Comparison of ENCODE assay signal across 9 mouse cellular contexts in genomic region chr6:120981537-120981936, GRCm38 (mm10).
DNase-seq lines count a peak whose midpoint lies in the region; ATAC-seq lines count a peak whose summit lies in the region.
"Had no signal": no experiment of that assay in that cellular context is flagged by ENCODE, and none has a peak within 500 bp of the region (broad histone marks: within the 10 kb centered on the region; RNA-seq: fewer than 3 reads in every experiment).

No protein-coding gene starts in this region.

- no peaks in the 10 kb centered on the region for H3K27me3 ChIP-seq in heart, embryonic 15.5 days
- H3K27me3 ChIP-seq in heart, embryonic 11.5 days (ENCODE audit: control insufficient read depth, insufficient read depth, low read length), result no peaks in the 10 kb centered on the region
- H3K27me3 ChIP-seq in limb, embryonic 10.5 days (ENCODE audit: low read depth, poor library complexity, severe bottlenecking), result no peaks in the 10 kb centered on the region
- H3K27me3 ChIP-seq in forebrain, embryonic 14.5 days (replicated peaks; ENCODE audit: control insufficient read depth, insufficient read depth, low read length), result no peaks in the 10 kb centered on the region
- H3K27me3 ChIP-seq: neural tube, embryonic 13.5 days had no signal

- no peak overlapping the region for H3K4me3 ChIP-seq in heart, embryonic 15.5 days
- H3K4me3 ChIP-seq in heart, embryonic 11.5 days (ENCODE audit: low read depth, low read length), result no peak overlapping the region
- no peak overlapping the region for H3K4me3 ChIP-seq in limb, embryonic 10.5 days
- H3K4me3 ChIP-seq in forebrain, embryonic 14.5 days (ENCODE audit: low read depth, low read length), result no peak overlapping the region
- H3K4me3 ChIP-seq: neural tube, embryonic 13.5 days had no signal

- H3K4me1 ChIP-seq in heart, embryonic 15.5 days (replicated peaks), result peaks cover 29% of the 10 kb centered on the region
- H3K4me1 ChIP-seq in heart, embryonic 11.5 days (ENCODE audit: control insufficient read depth, insufficient read depth, low read length), result peaks cover 17% of the 10 kb centered on the region
- H3K4me1 ChIP-seq in limb, embryonic 10.5 days, result peaks cover 21% of the 10 kb centered on the region
- no peaks in the 10 kb centered on the region for H3K4me1 ChIP-seq in forebrain, embryonic 14.5 days (ENCODE audit: control insufficient read depth, insufficient read depth, low read length)

- no peak overlapping the region for H3K9ac ChIP-seq in heart, embryonic 15.5 days
- H3K9ac ChIP-seq in heart, embryonic 11.5 days (ENCODE audit: low read depth, low read length), result no peak overlapping the region
- H3K9ac ChIP-seq in forebrain, embryonic 14.5 days (ENCODE audit: low read length), result no peak overlapping the region
- H3K9ac ChIP-seq: neural tube, embryonic 13.5 days had no signal

- H3K4me2 ChIP-seq in heart, embryonic 15.5 days, result no peak overlapping the region
- no peak overlapping the region for H3K4me2 ChIP-seq in heart, embryonic 11.5 days
- no peak overlapping the region for H3K4me2 ChIP-seq in forebrain, embryonic 14.5 days (ENCODE audit: low read length)
- H3K4me2 ChIP-seq: neural tube, embryonic 13.5 days had no signal

- no peak overlapping the region for H3K27ac ChIP-seq in heart, embryonic 15.5 days
- H3K27ac ChIP-seq in heart, embryonic 11.5 days (ENCODE audit: low read depth, low read length), result no peak overlapping the region
- no peak overlapping the region for H3K27ac ChIP-seq in limb, embryonic 10.5 days
- no peak overlapping the region for H3K27ac ChIP-seq in forebrain, embryonic 14.5 days (ENCODE audit: low read depth, low read length)
- H3K27ac ChIP-seq: neural tube, embryonic 13.5 days had no signal

- H3K9me3 ChIP-seq in heart, embryonic 15.5 days (replicated peaks), result no peaks in the 10 kb centered on the region
- H3K9me3 ChIP-seq in heart, embryonic 11.5 days (replicated peaks; ENCODE audit: control insufficient read depth, low read length), result no peaks in the 10 kb centered on the region
- no peaks in the 10 kb centered on the region for H3K9me3 ChIP-seq in limb, embryonic 10.5 days (replicated peaks)
- no peaks in the 10 kb centered on the region for H3K9me3 ChIP-seq in forebrain, embryonic 14.5 days (replicated peaks; ENCODE audit: control insufficient read depth, low read length)
- H3K9me3 ChIP-seq: neural tube, embryonic 13.5 days had no signal

- 57% methylated on average over 6 of the region's 6 CpGs for WGBS in heart, embryonic 15.5 days
- 66% methylated on average over 6 of the region's 6 CpGs for WGBS in heart, embryonic 11.5 days (ENCODE audit: insufficient replicate concordance)
- WGBS in limb, embryonic 10.5 days, result 70% methylated on average over 6 of the region's 6 CpGs
- 63% methylated on average over 6 of the region's 6 CpGs for whole genome bisulfite sequencing in forebrain, embryonic 14.5 days

- peaks cover 49% of the 10 kb centered on the region for H3K36me3 ChIP-seq in heart, embryonic 15.5 days
- H3K36me3 ChIP-seq in heart, embryonic 11.5 days (ENCODE audit: control insufficient read depth, insufficient read depth, low read length), result peaks cover 16% of the 10 kb centered on the region
- peaks cover 23% of the 10 kb centered on the region for H3K36me3 ChIP-seq in limb, embryonic 10.5 days
- H3K36me3 ChIP-seq in forebrain, embryonic 14.5 days (ENCODE audit: control insufficient read depth, insufficient read depth, low read length), result peaks cover 22% of the 10 kb centered on the region

- 0 out of 2 replicates have a peak, but pooled peaks have one; percentile 19 for ATAC-seq in heart, embryonic 15.5 days (replicated peaks; ENCODE audit: insufficient number of reproducible peaks, insufficient read depth, low FRiP score, low read depth)
- ATAC-seq in heart, embryonic 11.5 days (replicated peaks; ENCODE audit: insufficient number of reproducible peaks, low FRiP score, low TSS enrichment), result no peak
- no peak for ATAC-seq in forebrain, embryonic 14.5 days

- DNase-seq in 416B (ENCODE audit: low read depth), result peak; percentile 88
- DNase-seq in adrenal gland, postnatal 14 days, result peak; percentile 69
- peak; percentile 47 for DNase-seq in limb, embryonic 10.5 days (ENCODE audit: low spot score)
- DNase-seq in T-cell, adult 2 months (ENCODE audit: low spot score), result no peak
- DNase-seq in Muller cell, postnatal 12 days (ENCODE audit: inconsistent ontology term), result no peak
- no peak for DNase-seq in forebrain, embryonic 14.5 days (ENCODE audit: low spot score)

Comparison
In these comparisons a context has a peak if more than half of its experiments do, and no peak if none do; other contexts are left out.
1. DNase-seq: peak in 416B (single experiment), adrenal gland, postnatal 14 days (single experiment) and limb, embryonic 10.5 days (single experiment); none in T-cell, adult 2 months (single experiment), Muller cell, postnatal 12 days (single experiment) and forebrain, embryonic 14.5 days (single experiment).